Mouse (Mus musculus) liver, embryonic 14.5 days (tissue): ENCODE results near the gene Ccl27a.

Experiments used
- CTCF ChIP-seq: IDR thresholded peaks from 2 replicates; pipeline ENCODE4 v1.5.1; 2016; ENCODE audit warnings: antibody characterized with exemption, low read depth, control low read depth
- EP300 ChIP-seq: IDR thresholded peaks from 2 replicates; pipeline ENCODE4 v1.6.1; 2016; ENCODE audit warnings: antibody characterized with exemption, low read depth

- TF ChIP-seq CTCF: peak; percentile 92
- TF ChIP-seq EP300: no peak
Measured at GRCm38 (mm10) chr4:41755338-41756305, 18.4 kb downstream of the Ccl27a start, which contains the start of gene Sigmar1.
